Mouse (Mus musculus) neural tube, postnatal 0 days (tissue): ENCODE measurements around the gene 4930555G01Rik. TPM values are rescaled to one million over a fixed set of nuclear protein-coding genes. Genes with fewer than 3 reads are reported as not detected.

Source experiments
- polyA plus RNA-seq: library from polyadenylated mRNA; unstranded; fragments of >200 nt; fragmentation: Nextera tagmentation; extraction: Ambion mirVana; gene quantifications from 2 replicates; pipeline ENCODE4 v1.2.1, GENCODE M21; 2015

4930555G01Rik gene
- not detected in 2 replicates for polyA plus RNA-seq

GRCm38 (mm10) chr14:5050329-5050728, at the start of gene 4930555G01Rik:
TSS of gene 4930555G01Rik (plus strand) at chr14:5050629.

GRCm38 (mm10) chr14:5015591-5015990, 34.8 kb upstream of the 4930555G01Rik start, which contains the start of gene Gm3298:
TSS of gene Gm3298 (plus strand) at chr14:5015891.

GRCm38 (mm10) chr14:5070611-5071490, 20.4 kb downstream of the 4930555G01Rik start, which contains the start of gene Gm8281:
TSS of gene Gm8281 (plus strand) at chr14:5071040.

Other genes starting within 250 kb of the 4930555G01Rik start
- gene Gm3269, start 212.5 kb upstream of the 4930555G01Rik start, polyA plus RNA-seq: not detected in 2 replicates
- gene Gm3264, start 195.1 kb upstream of the 4930555G01Rik start, polyA plus RNA-seq: 3.1 and 3.3 TPM in 2 replicates
- 0.17 and 0.27 TPM in 2 replicates for gene Gm3278, start 158.2 kb upstream of the 4930555G01Rik start, polyA plus RNA-seq
- gene Gm8297, start 66.7 kb upstream of the 4930555G01Rik start, polyA plus RNA-seq: not detected in 2 replicates
- gene Gm3298, start 34.7 kb upstream of the 4930555G01Rik start, polyA plus RNA-seq: not detected in 2 replicates
- gene Gm8281, start 20.4 kb downstream of the 4930555G01Rik start, polyA plus RNA-seq: 8.6 and 14.2 TPM in 2 replicates
- gene Gm8279, start 80.9 kb downstream of the 4930555G01Rik start, polyA plus RNA-seq: not detected in 2 replicates
- not detected in 2 replicates for gene Gm3317, start 113.9 kb downstream of the 4930555G01Rik start, polyA plus RNA-seq
- gene Gm8271, start 135.2 kb downstream of the 4930555G01Rik start, polyA plus RNA-seq: not detected in 2 replicates
- gene Gm3526, start 210.0 kb downstream of the 4930555G01Rik start, polyA plus RNA-seq: not detected in 2 replicates